Mouse (Mus musculus): Measurements from ENCODE around the gene Wnt9a. TPM values are rescaled to one million over a fixed set of nuclear protein-coding genes. Genes with fewer than 3 reads are reported as not detected.

Wnt9a gene
- polyA plus RNA-seq, 1 experiment from 2014 or later, result 10.7 TPM

DNA sequence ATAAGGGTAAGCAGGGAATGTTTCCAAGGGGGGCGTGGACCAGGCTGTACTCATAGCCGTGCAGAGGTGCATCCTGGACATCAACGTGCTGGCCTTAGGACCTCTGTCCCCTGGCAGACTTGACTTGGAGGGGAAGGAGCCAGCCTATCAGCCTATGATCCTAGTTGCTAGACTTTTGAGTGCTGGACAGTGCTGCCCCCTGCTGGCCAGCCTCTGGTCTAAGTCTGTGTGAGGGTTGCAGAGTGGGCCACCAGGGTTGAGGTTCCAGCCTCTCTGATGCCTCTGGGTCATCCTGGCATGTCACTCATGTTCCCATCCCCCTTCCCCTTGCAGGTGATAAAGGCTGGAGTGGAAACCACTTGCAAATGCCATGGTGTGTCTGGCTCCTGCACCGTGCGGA, 23.8 kb downstream of the Wnt9a start:
- WGBS, result 44% methylated on average over 5 of the region's 5 CpGs
- peaks cover 32% of the 10 kb centered on the region for H3K27me3 ChIP-seq (ENCODE audit: insufficient read depth, poor library complexity, severe bottlenecking)
- no peak overlapping the region for H3K4me3 ChIP-seq
- H3K27ac ChIP-seq, result peak overlapping the region; percentile 45; the same call in 1 of the 2 replicates
- 0 out of 2 replicates have a peak, but pooled peaks cover 10% of the 10 kb centered on the region for H3K36me3 ChIP-seq
- DNase-seq (ENCODE audit: low spot score), result peak; percentile 79
- peaks cover 62% of the 10 kb centered on the region for H3K4me1 ChIP-seq (replicated peaks)
- no peaks in the 10 kb centered on the region for H3K9me3 ChIP-seq

GRCm38 (mm10) chr11:59331167-59331869, 24.6 kb downstream of the Wnt9a start:
- Histone ChIP-seq H3K27ac (peak overlapping the region; percentile 40; the same call in 1 of the 2 replicates), H3K9me3 (no peaks in the 10 kb centered on the region), H3K36me3 (0 out of 2 replicates have a peak, but pooled peaks cover 10% of the 10 kb centered on the region), H3K4me3 (no peak overlapping the region), H3K27me3 (ENCODE audit: insufficient read depth, poor library complexity, severe bottlenecking) (peaks cover 32% of the 10 kb centered on the region), H3K4me1 (replicated peaks) (peaks cover 67% of the 10 kb centered on the region)
- WGBS, result 80% methylated on average over 16 of the region's 16 CpGs
- DNase-seq (ENCODE audit: low spot score), result no peak

DNA sequence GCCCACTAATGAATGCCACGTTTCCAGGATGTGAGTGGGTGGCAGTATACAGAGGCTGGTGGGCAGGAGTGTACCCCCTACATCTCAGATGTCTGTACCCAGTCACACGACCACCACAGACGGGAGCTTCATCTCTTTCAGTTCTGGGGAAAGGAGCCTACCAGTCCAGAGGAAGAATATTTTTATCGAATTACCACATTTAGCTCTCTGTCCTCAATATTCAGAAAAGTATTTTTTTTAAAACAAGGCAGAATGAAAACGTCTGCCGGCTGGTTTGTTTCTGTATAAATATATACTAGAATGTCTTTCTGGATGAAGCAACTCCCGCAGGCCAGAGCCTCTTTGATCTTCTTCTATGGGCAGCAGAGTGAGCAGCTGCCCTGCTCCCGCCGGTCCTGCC, 26.2 kb downstream of the Wnt9a start:
- H3K36me3 ChIP-seq, result 0 out of 2 replicates have a peak, but pooled peaks cover 10% of the 10 kb centered on the region
- H3K9me3 ChIP-seq, result no peaks in the 10 kb centered on the region
- no peak for DNase-seq (ENCODE audit: low spot score)
- no peak overlapping the region for H3K4me3 ChIP-seq
- H3K4me1 ChIP-seq (replicated peaks), result peaks cover 75% of the 10 kb centered on the region
- 54% methylated on average over 9 of the region's 9 CpGs for WGBS
- H3K27ac ChIP-seq, result 0 out of 2 replicates have a peak overlapping the region, but pooled peaks have one; percentile 12
- H3K27me3 ChIP-seq (ENCODE audit: insufficient read depth, poor library complexity, severe bottlenecking), result peaks cover 32% of the 10 kb centered on the region

GRCm38 (mm10) chr11:59335150-59335549, 28.4 kb downstream of the Wnt9a start:
- H3K27ac ChIP-seq, result no peak overlapping the region
- 87% methylated on average over 4 of the region's 4 CpGs for WGBS
- H3K4me1 ChIP-seq (replicated peaks), result peaks cover 55% of the 10 kb centered on the region
- 0 out of 2 replicates have a peak, but pooled peaks cover 10% of the 10 kb centered on the region for H3K36me3 ChIP-seq
- no peak overlapping the region for H3K4me3 ChIP-seq
- H3K27me3 ChIP-seq (ENCODE audit: insufficient read depth, poor library complexity, severe bottlenecking), result peaks cover 18% of the 10 kb centered on the region
- no peak for DNase-seq (ENCODE audit: low spot score)
- no peaks in the 10 kb centered on the region for H3K9me3 ChIP-seq

GRCm38 (mm10) chr11:59335942-59336341, 29.2 kb downstream of the Wnt9a start:
- no peak overlapping the region for H3K4me3 ChIP-seq
- H3K9me3 ChIP-seq, result no peaks in the 10 kb centered on the region
- H3K27me3 ChIP-seq (ENCODE audit: insufficient read depth, poor library complexity, severe bottlenecking), result peaks cover 16% of the 10 kb centered on the region; the same call in 1 of the 2 replicates
- DNase-seq (ENCODE audit: low spot score), result no peak
- peaks cover 47% of the 10 kb centered on the region for H3K4me1 ChIP-seq (replicated peaks)
- 42% methylated on average over 2 of the region's 2 CpGs for WGBS
- H3K36me3 ChIP-seq, result 0 out of 2 replicates have a peak, but pooled peaks cover 7% of the 10 kb centered on the region
- H3K27ac ChIP-seq, result peak overlapping the region; percentile 78

DNA sequence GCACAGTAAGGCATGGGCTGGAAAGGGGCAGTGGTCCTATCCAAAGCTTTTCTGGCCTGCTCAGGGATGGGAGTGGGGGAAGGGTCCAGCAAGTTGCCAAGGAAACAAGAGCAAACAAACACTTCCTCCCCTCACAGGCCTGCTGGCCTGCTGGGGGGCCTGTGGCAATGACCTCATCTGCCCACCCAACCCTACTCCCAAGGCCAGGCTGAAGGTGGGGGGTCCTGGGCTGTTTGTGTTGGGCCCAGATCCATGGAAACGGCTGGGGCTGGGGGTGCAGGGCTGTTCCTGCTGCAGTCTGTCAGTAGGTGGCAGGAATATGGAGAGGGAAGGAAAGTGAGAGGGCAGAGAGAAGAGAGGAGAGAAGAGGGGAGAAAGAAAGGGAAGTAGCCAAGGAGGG, 29.7 kb downstream of the Wnt9a start:
- peaks cover 12% of the 10 kb centered on the region; the same call in 1 of the 2 replicates for H3K27me3 ChIP-seq (ENCODE audit: insufficient read depth, poor library complexity, severe bottlenecking)
- 10% methylated on average over 1 of the region's 1 CpGs for WGBS
- H3K9me3 ChIP-seq, result no peaks in the 10 kb centered on the region
- peaks cover 43% of the 10 kb centered on the region for H3K4me1 ChIP-seq (replicated peaks)
- H3K27ac ChIP-seq, result peak overlapping the region; percentile 78
- no peak overlapping the region for H3K4me3 ChIP-seq
- H3K36me3 ChIP-seq, result 0 out of 2 replicates have a peak, but pooled peaks cover 2% of the 10 kb centered on the region
- DNase-seq (ENCODE audit: low spot score), result peak; percentile 61

- peak overlapping the region; percentile 13; the same call in 1 of the 2 replicates for H3K27ac ChIP-seq
- WGBS, result 74% methylated on average over 13 of the region's 13 CpGs
- H3K4me3 ChIP-seq, result no peak overlapping the region
- H3K4me1 ChIP-seq (replicated peaks), result peaks cover 32% of the 10 kb centered on the region
- H3K9me3 ChIP-seq, result no peaks in the 10 kb centered on the region
- H3K36me3 ChIP-seq, result no peaks in the 10 kb centered on the region
- no peak for DNase-seq (ENCODE audit: low spot score)
- peaks cover 15% of the 10 kb centered on the region; the same call in 1 of the 2 replicates for H3K27me3 ChIP-seq (ENCODE audit: insufficient read depth, poor library complexity, severe bottlenecking)
Measured at GRCm38 (mm10) chr11:59337955-59338735, 31.4 kb downstream of the Wnt9a start.

DNA sequence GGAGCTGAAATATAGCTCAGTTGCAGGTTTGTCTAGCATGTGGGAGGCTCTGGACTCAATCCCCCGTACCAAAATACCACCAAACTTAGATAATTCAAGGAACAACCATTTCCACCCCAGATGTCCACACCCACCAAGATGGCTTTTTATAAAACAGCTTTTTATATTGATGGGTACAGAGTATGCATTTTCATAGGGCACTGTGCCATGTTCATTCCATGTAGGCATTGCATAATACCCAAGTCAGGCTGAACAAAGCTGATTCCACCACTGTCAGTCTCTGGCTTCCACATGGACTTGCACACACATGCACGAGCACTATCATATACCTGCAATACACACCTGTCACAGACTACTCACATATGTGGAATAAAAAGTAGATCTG, 32.0 kb downstream of the Wnt9a start:
- Histone ChIP-seq H3K4me1 (replicated peaks) (peaks cover 28% of the 10 kb centered on the region), H3K4me3 (no peak overlapping the region), H3K27me3 (ENCODE audit: insufficient read depth, poor library complexity, severe bottlenecking) (peaks cover 13% of the 10 kb centered on the region; the same call in 1 of the 2 replicates), H3K36me3 (no peaks in the 10 kb centered on the region), H3K27ac (no peak overlapping the region), H3K9me3 (no peaks in the 10 kb centered on the region)
- WGBS, result 92% methylated on average over 2 of the region's 2 CpGs
- no peak for DNase-seq (ENCODE audit: low spot score)

DNA sequence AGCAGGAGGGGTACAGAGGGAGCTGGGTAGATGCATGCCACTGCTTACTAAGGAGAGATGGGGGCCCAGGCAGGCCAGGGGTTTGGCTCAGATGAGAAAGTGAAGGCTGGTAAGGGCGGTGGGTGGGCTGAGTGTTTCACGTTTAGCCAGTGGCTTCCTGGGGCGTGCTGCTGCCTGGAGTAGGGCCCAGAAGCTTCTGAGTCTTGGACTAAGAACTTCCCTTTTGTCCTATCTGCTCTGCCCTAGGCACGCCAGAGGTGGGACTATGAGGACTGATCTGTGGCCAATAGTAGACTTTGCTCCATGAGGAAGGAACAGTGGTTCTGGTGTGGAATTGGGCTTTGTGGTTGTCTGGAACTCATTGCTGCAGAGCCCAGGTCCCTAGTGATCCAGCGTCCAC, 36.2 kb downstream of the Wnt9a start:
- Histone ChIP-seq H3K27ac (no peak overlapping the region), H3K4me3 (no peak overlapping the region), H3K27me3 (ENCODE audit: insufficient read depth, poor library complexity, severe bottlenecking) (0 out of 2 replicates have a peak, but pooled peaks cover 5% of the 10 kb centered on the region)

GRCm38 (mm10) chr11:59346166-59346910, 39.6 kb downstream of the Wnt9a start:
- Histone ChIP-seq H3K27ac (no peak overlapping the region), H3K9me3 (no peaks in the 10 kb centered on the region), H3K4me1 (replicated peaks) (peaks cover 21% of the 10 kb centered on the region), H3K27me3 (ENCODE audit: insufficient read depth, poor library complexity, severe bottlenecking) (0 out of 2 replicates have a peak, but pooled peaks cover 5% of the 10 kb centered on the region), H3K36me3 (no peaks in the 10 kb centered on the region), H3K4me3 (no peak overlapping the region)
- WGBS, result 81% methylated on average over 11 of the region's 11 CpGs
- no peak for DNase-seq (ENCODE audit: low spot score)

More for the DNA sequence above, 36.2 kb downstream of the Wnt9a start:
- Histone ChIP-seq H3K9me3 (no peaks in the 10 kb centered on the region), H3K4me1 (replicated peaks) (peaks cover 8% of the 10 kb centered on the region; the same call in 1 of the 2 replicates), H3K36me3 (no peaks in the 10 kb centered on the region)
- 86% methylated on average over 5 of the region's 5 CpGs for WGBS
- DNase-seq (ENCODE audit: low spot score), result no peak

- DNase-seq (ENCODE audit: low spot score), result no peak
- Histone ChIP-seq H3K27me3 (ENCODE audit: insufficient read depth, poor library complexity, severe bottlenecking) (no peaks in the 10 kb centered on the region), H3K4me3 (no peak overlapping the region), H3K36me3 (no peaks in the 10 kb centered on the region), H3K9me3 (no peaks in the 10 kb centered on the region), H3K27ac (peak overlapping the region; percentile 77), H3K4me1 (replicated peaks) (peaks cover 17% of the 10 kb centered on the region)
- 78% methylated on average over 2 of the region's 2 CpGs for WGBS
Measured at GRCm38 (mm10) chr11:59350326-59350725, 43.6 kb downstream of the Wnt9a start.

DNA sequence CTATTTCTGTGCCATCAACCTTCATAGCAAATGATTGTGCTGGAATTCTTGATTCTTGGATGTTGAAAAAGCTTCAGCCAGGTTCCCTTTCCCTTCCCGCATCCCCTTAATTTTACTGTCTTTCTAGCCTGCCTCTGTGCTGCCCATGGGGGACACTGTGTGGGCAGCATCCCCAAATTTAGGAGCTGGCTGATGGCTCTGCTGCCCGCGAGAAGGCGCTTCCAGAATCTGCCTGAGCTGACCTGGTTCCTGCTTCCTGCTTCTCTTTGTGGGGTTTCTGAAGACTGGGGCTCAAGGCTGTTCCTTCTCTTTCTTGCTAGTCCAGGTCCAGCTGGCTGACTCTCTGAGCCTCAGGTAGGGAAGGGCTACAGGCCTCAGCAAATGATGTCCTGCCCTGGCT, 48.1 kb downstream of the Wnt9a start:
- H3K4me3 ChIP-seq, result no peak overlapping the region
- H3K27me3 ChIP-seq (ENCODE audit: insufficient read depth, poor library complexity, severe bottlenecking), result no peaks in the 10 kb centered on the region
- no peak overlapping the region for H3K27ac ChIP-seq
- DNase-seq (ENCODE audit: low spot score), result no peak
- H3K9me3 ChIP-seq, result no peaks in the 10 kb centered on the region
- peaks cover 10% of the 10 kb centered on the region for H3K4me1 ChIP-seq (replicated peaks)
- H3K36me3 ChIP-seq, result no peaks in the 10 kb centered on the region
- WGBS, result 89% methylated on average over 4 of the region's 4 CpGs
